Mouse (Mus musculus): ENCODE measurements around the gene Esrra. TPM values are rescaled to one million over a fixed set of nuclear protein-coding genes. Genes with fewer than 3 reads are reported as not detected.

Gene Esrra
- total RNA-seq, 2 experiments from 2014 or later: 150 to 178 TPM

GRCm38 (mm10) chr19:6920741-6921636 lies 624 bp downstream of the Esrra start:
- DNase-seq: peak; percentile 63 to 65

DNA sequence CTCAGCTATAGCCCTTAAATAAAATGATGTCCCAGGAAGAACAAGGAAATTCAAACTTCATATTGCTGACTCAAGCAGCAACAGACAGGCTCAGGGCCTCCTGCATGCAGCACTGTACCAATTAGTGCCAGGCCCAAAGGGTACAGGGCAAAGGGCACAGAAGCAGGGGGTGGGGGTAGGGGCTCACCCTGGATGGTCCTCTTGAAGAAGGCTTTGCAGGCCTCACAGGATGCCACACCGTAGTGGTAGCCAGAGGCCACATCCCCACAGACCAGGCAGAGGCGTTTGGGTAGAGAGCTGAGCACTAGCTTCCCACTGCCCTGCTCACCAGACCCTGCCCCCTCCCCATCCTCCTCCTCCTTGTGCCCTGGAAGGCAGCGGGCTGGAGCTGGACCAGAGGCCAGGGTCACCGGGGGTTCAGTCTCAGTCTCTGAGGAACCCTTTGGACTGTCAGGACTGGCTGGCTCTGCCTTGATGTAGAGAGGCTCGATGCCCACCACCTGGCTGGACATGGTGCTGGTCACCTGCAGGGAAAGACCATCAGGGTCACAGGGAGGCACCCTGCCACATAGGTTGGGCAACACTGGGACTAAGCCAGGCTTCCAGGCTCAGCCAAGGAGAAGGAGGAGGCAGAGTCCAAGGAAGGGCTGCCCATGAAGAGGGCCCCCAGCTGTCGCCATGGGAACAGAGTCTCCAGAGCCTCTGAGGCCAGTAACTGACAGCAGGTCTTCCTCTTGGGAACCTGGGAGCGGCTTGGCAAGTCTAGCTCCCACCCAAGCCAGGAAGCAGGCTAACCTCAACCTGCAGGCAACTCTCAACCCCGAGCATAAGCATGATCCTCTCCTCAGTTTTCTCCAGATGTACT lies 1.5 kb downstream of the Esrra start:
- peak; percentile 49 to 52 for DNase-seq

GRCm38 (mm10) chr19:6919431-6919830 lies 2.2 kb downstream of the Esrra start:
- DNase-seq: no peak

GRCm38 (mm10) chr19:6918321-6918720 lies 3.3 kb downstream of the Esrra start:
- no peak for DNase-seq

DNA sequence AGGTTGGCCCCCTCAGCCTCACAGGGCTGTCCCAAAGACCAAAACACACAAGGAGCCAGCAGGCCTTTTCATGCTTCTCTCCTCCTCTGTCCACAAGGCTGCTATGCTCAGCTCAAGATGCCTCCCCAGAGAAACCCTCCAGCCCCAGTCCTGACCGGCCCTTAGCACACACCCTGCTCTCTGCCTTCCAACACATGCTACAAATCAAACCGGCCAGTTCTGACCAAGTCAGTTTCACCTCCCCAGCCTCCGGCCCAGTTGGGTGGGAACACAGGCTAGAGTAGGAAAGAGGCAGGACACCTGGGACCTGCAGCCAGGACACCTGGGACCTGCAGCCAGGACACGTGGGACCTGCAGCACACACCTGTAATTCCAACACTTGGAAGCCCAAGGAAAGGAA lies 5.1 kb downstream of the Esrra start:
- no peak for DNase-seq

GRCm38 (mm10) chr19:6915276-6915675 lies 6.3 kb downstream of the Esrra start:
- no peak for DNase-seq

GRCm38 (mm10) chr19:6914540-6914939 lies 7.1 kb downstream of the Esrra start:
- no peak for DNase-seq

- DNase-seq: peak in 1 of 2 experiments; percentile 42
Measured at GRCm38 (mm10) chr19:6913991-6914390, 7.6 kb downstream of the Esrra start.

DNA sequence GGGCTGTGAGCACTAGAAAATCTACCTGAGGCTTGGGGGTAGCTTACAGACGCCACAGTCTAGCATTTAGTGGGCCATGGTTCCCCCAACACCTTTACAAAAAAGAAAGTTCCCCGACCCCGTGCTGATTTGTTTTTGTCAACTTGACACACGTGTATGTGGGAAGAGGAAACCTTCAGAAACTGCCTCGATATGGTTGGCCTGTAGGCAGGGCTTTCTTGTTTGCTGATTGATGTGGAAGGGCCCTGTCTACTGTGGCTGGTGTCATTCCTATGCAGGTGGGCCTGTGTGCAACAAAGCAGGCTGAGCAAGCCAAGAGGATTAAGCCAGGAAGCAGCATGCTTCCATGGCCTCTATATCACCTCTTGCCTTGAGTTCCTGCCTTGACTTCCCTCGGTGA lies 8.6 kb downstream of the Esrra start:
- DNase-seq: no peak

- DNase-seq: no peak
Measured at GRCm38 (mm10) chr19:6912205-6912970, 9.2 kb downstream of the Esrra start.

GRCm38 (mm10) chr19:6911101-6912074 lies 10.2 kb downstream of the Esrra start:
- peak in 1 of 2 experiments; percentile 1 for DNase-seq

DNA sequence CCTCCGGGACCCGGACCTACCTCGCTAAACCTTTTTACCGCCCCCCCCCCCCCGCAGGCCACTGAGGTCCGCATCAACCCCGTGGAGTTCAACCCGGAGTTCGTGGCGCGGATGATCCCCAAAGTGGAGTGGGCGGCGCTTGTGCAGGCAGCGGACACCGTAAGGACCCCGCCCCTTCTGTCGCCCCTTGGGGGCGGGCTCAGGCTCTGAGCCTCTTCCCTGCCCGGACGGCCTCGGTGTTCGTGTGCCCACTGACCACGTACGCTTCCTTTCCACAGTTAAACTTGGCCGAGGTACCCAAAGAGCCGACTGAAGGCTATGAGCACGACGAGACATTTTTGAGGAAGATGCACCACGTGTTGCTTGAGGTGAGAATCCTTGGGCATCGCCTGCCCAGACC lies 11.3 kb downstream of the Esrra start:
- DNase-seq: peak in 1 of 2 experiments; percentile 64

GRCm38 (mm10) chr19:6909507-6910289 lies 11.9 kb downstream of the Esrra start, which contains the start of the genes Trmt112 and Prdx5:
Gene Trmt112, plus strand, starts transcription at chr19:6909698.
Gene Prdx5, minus strand, starts transcription at chr19:6910106.
- DNase-seq: peak; percentile 90 to 94

- DNase-seq: no peak
Measured at GRCm38 (mm10) chr19:6909021-6909420, 12.6 kb downstream of the Esrra start.

GRCm38 (mm10) chr19:6907811-6908540 lies 13.6 kb downstream of the Esrra start:
- DNase-seq: no peak

DNA sequence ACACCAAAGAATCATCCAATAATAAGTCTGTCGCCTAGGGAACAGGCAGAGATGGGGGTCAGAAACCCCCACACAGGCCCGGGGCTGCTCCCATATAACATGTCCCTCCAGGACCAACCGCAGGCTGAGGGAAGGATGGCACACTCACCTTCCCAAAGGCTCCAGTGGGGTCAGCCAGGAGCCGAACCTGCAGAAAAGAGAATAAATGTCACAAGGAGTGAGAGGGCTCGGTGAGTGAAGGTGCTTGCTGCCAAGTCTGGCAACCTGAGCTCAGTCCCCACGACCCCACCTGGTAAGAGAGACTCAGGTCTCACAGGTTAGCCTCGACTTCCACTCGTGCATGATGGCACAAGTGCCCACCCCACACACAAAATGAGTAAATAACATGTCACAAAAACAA lies 14.5 kb downstream of the Esrra start:
- DNase-seq: no peak

DNA sequence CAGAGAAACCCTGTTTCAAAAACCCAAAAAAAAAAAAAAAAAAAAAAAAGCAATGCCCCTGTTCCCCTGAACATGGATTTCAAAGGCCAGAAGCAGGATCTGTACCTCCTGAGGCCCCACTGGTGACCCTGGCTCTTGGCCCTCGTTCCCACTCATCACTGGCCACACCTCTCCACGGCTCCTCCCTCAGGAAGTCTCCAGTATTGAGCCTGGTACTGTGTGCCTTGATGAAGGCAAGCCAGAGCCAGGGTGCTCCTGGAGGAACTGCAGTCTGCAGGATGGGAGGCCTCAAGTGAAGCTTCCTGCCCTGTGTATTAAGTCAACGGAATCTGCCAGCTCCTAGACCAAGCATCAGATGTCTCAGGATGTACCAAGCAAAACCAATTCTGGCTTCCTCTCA lies 15.4 kb downstream of the Esrra start:
- DNase-seq: no peak

DNA sequence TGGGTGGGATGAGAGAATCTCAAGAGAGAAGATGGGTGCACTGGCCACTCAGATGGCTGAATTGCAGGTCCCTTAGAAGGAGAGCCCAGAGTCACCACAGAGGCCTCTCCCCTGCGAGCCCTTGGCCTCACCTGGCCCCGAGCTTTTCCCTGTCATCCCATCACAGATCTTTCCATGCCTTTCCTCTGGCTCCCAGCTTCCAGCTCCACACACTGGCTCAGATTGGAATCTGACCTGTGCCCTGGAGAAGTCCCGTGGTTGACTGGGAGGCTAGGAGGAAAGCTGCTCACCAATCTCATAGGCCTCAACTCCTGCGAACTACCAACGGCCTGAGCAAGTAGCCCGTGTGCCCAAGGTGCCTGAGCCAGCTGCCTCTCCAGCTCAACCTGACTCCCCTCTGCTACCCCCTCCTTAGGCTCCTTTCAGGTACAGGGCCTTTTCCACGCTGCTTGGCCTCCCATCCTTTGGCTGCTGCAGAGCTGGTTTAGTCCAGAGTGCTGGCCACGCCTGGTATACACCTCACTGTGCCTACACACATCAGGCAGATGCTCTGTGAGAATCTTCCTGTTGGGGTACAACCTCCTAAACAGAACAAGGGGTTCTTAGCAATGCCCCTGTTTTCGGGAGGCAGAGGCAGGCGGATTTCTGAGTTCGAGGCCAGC lies 16.0 kb downstream of the Esrra start:
- no peak for DNase-seq

- no peak for DNase-seq
Measured at GRCm38 (mm10) chr19:6904846-6905245, 16.8 kb downstream of the Esrra start.
